Mouse (Mus musculus) spleen, postnatal 0 days (tissue): ENCODE results near the gene Gatad1. TPM values are rescaled to one million over a fixed set of nuclear protein-coding genes. Genes with fewer than 3 reads are reported as not detected.

ENCODE experiments used
- polyA plus RNA-seq: library from polyadenylated mRNA; unstranded; fragments of >200 nt; fragmentation: Nextera tagmentation; extraction: Ambion mirVana; gene quantifications from 2 replicates; pipeline ENCODE4 v1.2.1, GENCODE M21; 2015

Gene Gatad1
- polyA plus RNA-seq: 32.5 and 35.5 TPM in 2 replicates

DNA sequence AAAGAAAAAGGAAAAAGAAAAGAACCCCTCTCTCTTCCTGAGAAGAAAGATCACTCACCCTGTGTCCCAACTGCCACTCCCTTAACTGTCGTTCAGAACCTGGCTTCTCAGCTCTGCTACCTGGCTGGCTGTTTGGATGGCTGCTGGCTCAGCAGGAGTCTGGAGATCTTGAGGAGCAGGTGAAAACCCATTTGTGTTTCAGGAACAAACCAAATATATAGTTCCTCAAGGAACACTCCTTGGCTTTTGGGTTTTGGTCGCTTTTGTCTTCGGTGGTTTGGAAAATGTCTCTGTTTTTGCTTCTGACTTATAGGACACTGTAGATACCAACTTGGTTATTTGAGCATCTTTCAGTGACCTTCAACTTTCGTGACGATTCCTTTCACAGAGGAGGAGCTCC, at the start of gene Gatad1:
Gene Gatad1 (minus strand): TSS at position 101 of the 400 bp plus-strand sequence.

DNA sequence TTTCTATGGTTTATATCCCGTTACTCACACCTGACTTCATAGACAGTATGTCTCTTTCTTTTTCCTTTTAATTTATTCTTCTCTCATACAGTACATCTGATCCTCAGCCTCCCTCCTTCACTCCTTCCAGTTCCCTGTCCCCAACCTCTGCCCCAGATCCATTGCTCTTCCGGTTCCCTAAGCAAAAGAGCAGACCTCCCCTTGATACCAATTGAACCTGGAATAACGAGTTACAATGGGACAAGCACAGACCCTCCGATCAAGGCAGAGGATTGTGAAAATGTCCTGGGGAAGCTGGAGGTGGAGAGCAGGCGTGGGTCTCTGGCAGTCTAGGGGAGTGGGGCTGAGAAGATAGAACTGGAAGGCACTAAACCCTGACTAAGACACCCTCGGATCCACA, 6.1 kb downstream of the Gatad1 start, which contains the start of gene Tmbim7:
Gene Tmbim7 (plus strand): TSS at position 301 of the 400 bp plus-strand sequence.

GRCm38 (mm10) chr5:3596399-3596766, 60.6 kb downstream of the Gatad1 start, which contains the start of gene Rbm48:
Gene Rbm48, minus strand, starts transcription at chr5:3596585.

DNA sequence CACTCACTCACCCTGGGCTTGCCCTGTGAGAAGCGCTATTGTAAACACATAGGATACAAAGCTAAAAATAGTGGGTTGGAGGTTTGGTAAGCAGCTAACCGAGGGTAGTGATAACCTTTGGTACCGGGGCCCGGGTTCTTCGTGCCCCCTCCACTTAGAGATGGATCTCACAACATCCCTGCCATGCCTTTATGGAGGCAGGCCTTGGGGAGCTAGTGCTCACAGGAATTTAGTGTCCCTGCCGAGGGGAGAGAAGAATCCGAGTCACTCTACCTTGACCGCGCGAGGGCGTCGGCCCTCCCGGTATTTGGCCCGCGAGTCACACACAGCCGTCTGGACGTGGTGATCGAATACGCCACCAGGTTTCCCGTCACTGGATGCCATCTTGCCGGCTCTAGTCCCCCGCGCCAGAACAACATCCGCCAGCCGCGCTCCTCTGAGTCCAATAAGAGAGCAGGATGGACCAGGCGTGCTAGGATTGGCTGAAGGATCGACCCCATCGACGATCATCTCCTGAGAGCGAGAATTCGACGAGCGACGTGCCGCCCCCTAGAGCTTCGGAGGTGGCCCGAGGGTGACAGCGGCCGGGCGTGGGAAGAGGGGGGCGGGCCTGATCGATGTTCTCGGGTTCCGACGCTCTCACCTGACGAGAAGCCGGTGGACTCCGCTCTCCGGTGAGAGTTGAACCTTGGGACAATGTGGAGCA, 61.1 kb downstream of the Gatad1 start, which contains the start of gene Pex1:
Gene Pex1 (plus strand): TSS at position 374 of the 706 bp plus-strand sequence.

Other genes starting within 250 kb of the Gatad1 start
- gene Fam133b, start 113.4 kb downstream of the Gatad1 start, polyA plus RNA-seq: 25.5 and 27.4 TPM in 2 replicates
- gene 1700109H08Rik, start 85.6 kb downstream of the Gatad1 start, polyA plus RNA-seq: 1.6 TPM in 2 replicates
- gene Pex1, start 61.1 kb downstream of the Gatad1 start, polyA plus RNA-seq: 8.7 and 9.0 TPM in 2 replicates
- gene Rbm48, start 60.6 kb downstream of the Gatad1 start, polyA plus RNA-seq: 9.5 and 9.9 TPM in 2 replicates
- not detected in 2 replicates for gene Tmbim7, start 6.0 kb downstream of the Gatad1 start, polyA plus RNA-seq
- gene Ankib1, start 145.7 kb upstream of the Gatad1 start, polyA plus RNA-seq: 5.6 and 6.7 TPM in 2 replicates
- gene Krit1, start 146.0 kb upstream of the Gatad1 start, polyA plus RNA-seq: 29.3 and 31.4 TPM in 2 replicates
- 0.05 and 0.07 TPM in 2 replicates for gene Lrrd1, start 188.0 kb upstream of the Gatad1 start, polyA plus RNA-seq
- gene Mterf1a, start 236.7 kb upstream of the Gatad1 start, polyA plus RNA-seq: 6.8 and 7.5 TPM in 2 replicates